Mouse (Mus musculus) liver, postnatal 0 days (tissue): ENCODE results near the gene Ltc4s. TPM values are rescaled to one million over a fixed set of nuclear protein-coding genes. Genes with fewer than 3 reads are reported as not detected.

Source experiments
- ATAC-seq: fragments of 200-750 bp; cut with Nextera tagmentation; 2 replicates; pipeline ENCODE4 v1.8.0; 2017; ENCODE audit warnings: mild to moderate bottlenecking, moderate library complexity
- DNase-seq: peaks from one replicate; pipeline ENCODE4 v3.0.0-alpha.2; 2016
- H3K27ac ChIP-seq: fragments of 300-500 bp; sonication (generic); 2 replicates; pipeline ENCODE4 v1.5.1; 2014; ENCODE audit warnings: antibody characterized with exemption, moderate library complexity, mild to moderate bottlenecking, low read depth
- H3K27me3 ChIP-seq: fragments of 300-500 bp; sonication (generic); 2 replicates; pipeline ENCODE4 v1.6.1; 2014; ENCODE audit warnings: low read length, control low read depth, mixed read lengths; ENCODE audit not compliant: insufficient read depth
- H3K36me3 ChIP-seq: fragments of 300-500 bp; sonication (generic); replicated peaks from 2 replicates; pipeline ENCODE4 v1.6.1; 2014; ENCODE audit warnings: mild to moderate bottlenecking, control low read depth, low read length, moderate library complexity, mixed read lengths; ENCODE audit not compliant: insufficient read depth
- H3K4me1 ChIP-seq: fragments of 300-500 bp; sonication (generic); 2 replicates; pipeline ENCODE4 v1.6.1; 2014; ENCODE audit warnings: antibody characterized with exemption, mild to moderate bottlenecking, control low read depth; ENCODE audit not compliant: insufficient read depth
- H3K4me2 ChIP-seq: fragments of 300-500 bp; sonication (generic); 2 replicates; pipeline ENCODE4 v1.6.1; 2014; ENCODE audit warnings: low read depth, mild to moderate bottlenecking, low read length, moderate library complexity, mixed read lengths
- H3K4me3 ChIP-seq: fragments of 300-500 bp; sonication (generic); 2 replicates; pipeline ENCODE4 v1.5.1; 2014; ENCODE audit warnings: low read depth, low read length
- H3K9ac ChIP-seq: fragments of 300-500 bp; sonication (generic); replicated peaks from 2 replicates; pipeline ENCODE4 v1.6.1; 2014; ENCODE audit warnings: mild to moderate bottlenecking, moderate library complexity
- H3K9me3 ChIP-seq: fragments of 300-500 bp; sonication (generic); 2 replicates; pipeline ENCODE4 v1.6.1; 2016; ENCODE audit warnings: mild to moderate bottlenecking, control low read depth, low read length, mixed read lengths
- CTCF ChIP-seq: sonication (generic); IDR thresholded peaks from 2 replicates; pipeline ENCODE4 v1.5.1; 2016; ENCODE audit warnings: antibody characterized with exemption, low read depth
- EP300 ChIP-seq: IDR thresholded peaks from 2 replicates; pipeline ENCODE4 v1.6.1; 2016; ENCODE audit warnings: antibody characterized with exemption, low read depth, mild to moderate bottlenecking
- WGBS: fragments of 180-500 bp; shearing (Covaris S2); extraction: QIAGEN DNeasy Blood & Tissue Kit; methylation state at CpG from one replicate; pipeline ENCODE4 v1.1.7; 2014; ENCODE audit not compliant: insufficient replicate concordance; 5-methylcytosine and 5-hydroxymethylcytosine counted together
- polyA plus RNA-seq: library from polyadenylated mRNA; unstranded; fragments of >200 nt; fragmentation: Nextera tagmentation; extraction: Ambion mirVana; gene quantifications from 2 replicates; pipeline ENCODE4 v1.2.1, GENCODE M21; 2015

Gene Ltc4s
- polyA plus RNA-seq, 1 experiment from 2014 or later = 0.68 TPM

GRCm38 (mm10) chr11:50243926-50244325, 5.5 kb upstream of the Ltc4s start:
- Histone ChIP-seq H3K27ac (no peak overlapping the region), H3K4me1 (0 out of 2 replicates have a peak, but pooled peaks cover 4% of the 10 kb centered on the region), H3K9me3 (no peaks in the 10 kb centered on the region), H3K9ac (no peak overlapping the region), H3K36me3 (no peaks in the 10 kb centered on the region), H3K4me3 (no peak overlapping the region), H3K27me3 (no peaks in the 10 kb centered on the region), H3K4me2 (no peak overlapping the region)
- 48% methylated on average over 6 of the region's 6 CpGs for WGBS
- DNase-seq (no peak), ATAC-seq (no peak)
- TF ChIP-seq CTCF (no peak), EP300 (no peak)

DNA sequence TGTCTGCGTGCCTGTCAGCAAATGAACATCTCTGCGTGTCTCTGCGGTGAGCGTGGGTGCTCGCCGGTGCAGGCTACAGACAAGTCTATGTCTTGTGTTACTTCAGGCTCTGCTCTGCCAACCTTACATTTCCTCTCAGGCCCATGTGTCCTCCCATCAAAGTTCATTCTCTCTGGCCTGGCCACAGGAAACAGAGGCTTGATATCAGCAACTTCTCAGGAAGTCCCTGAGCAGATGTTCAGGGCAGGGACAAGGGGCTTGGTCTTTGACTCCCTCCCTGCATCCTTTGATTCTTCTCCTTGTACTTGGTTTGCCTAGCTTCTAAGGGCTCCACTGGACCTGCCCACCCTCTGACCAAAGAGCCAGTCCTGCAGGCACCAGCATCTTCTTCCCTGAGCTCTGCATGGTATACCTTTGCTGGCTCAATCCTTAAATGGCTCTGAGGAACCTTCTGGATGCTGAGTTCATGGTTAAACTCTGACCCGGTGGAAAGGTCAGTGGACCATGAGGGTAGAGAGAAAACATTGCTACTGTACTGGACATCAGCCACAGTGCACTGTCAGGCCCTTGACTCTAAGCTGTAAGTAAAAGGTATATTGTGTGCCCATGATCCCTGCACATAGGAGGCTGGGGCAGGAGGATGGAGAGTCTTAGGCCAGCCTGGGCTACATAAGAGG, 2.0 kb upstream of the Ltc4s start:
- Histone ChIP-seq H3K9me3 (no peaks in the 10 kb centered on the region), H3K4me3 (no peak overlapping the region), H3K4me2 (no peak overlapping the region), H3K36me3 (peaks cover under 1% of the 10 kb centered on the region; the same call in 1 of the 2 replicates), H3K27ac (no peak overlapping the region), H3K9ac (no peak overlapping the region), H3K4me1 (peaks cover 27% of the 10 kb centered on the region), H3K27me3 (no peaks in the 10 kb centered on the region)
- 30% methylated on average over 7 of the region's 7 CpGs for WGBS
- ATAC-seq (no peak), DNase-seq (no peak)
- TF ChIP-seq CTCF (no peak), EP300 (no peak; the same call in 1 of the 2 replicates)

GRCm38 (mm10) chr11:50238821-50239791, 690 bp upstream of the Ltc4s start:
- no peak for ATAC-seq
- H3K4me2 ChIP-seq = no peak overlapping the region
- no peak for DNase-seq
- no peak overlapping the region for H3K27ac ChIP-seq
- no peak overlapping the region for H3K4me3 ChIP-seq
- H3K9ac ChIP-seq = no peak overlapping the region
- H3K36me3 ChIP-seq = peaks cover 13% of the 10 kb centered on the region
- WGBS = 69% methylated on average over 9 of the region's 9 CpGs
- no peaks in the 10 kb centered on the region for H3K27me3 ChIP-seq
- TF ChIP-seq EP300 = no peak
- no peak for TF ChIP-seq CTCF
- H3K9me3 ChIP-seq = no peaks in the 10 kb centered on the region
- H3K4me1 ChIP-seq = peaks cover 27% of the 10 kb centered on the region

- H3K4me2 ChIP-seq = peak overlapping the region; percentile 100
- no peak for TF ChIP-seq CTCF
- TF ChIP-seq EP300 = no peak
- DNase-seq = peak; percentile 61
- ATAC-seq = peak; percentile 61
- H3K27ac ChIP-seq = no peak overlapping the region
- WGBS = 3% methylated on average over 63 of the region's 66 CpGs
- H3K4me1 ChIP-seq = peaks cover 27% of the 10 kb centered on the region
- no peaks in the 10 kb centered on the region for H3K9me3 ChIP-seq
- H3K36me3 ChIP-seq = peaks cover 32% of the 10 kb centered on the region
- peak overlapping the region; percentile 66 for H3K9ac ChIP-seq
- peak overlapping the region; percentile 73 for H3K4me3 ChIP-seq
- H3K27me3 ChIP-seq = no peaks in the 10 kb centered on the region
Observed at GRCm38 (mm10) chr11:50236937-50237835, 1.2 kb downstream of the Ltc4s start.

- TF ChIP-seq CTCF (peak; percentile 67), EP300 (no peak)
- under 1% methylated on average over 25 of the region's 27 CpGs for WGBS
- H3K9ac ChIP-seq = peak overlapping the region; percentile 66
- H3K4me2 ChIP-seq = peak overlapping the region; percentile 100
- H3K27me3 ChIP-seq = no peaks in the 10 kb centered on the region
- peak overlapping the region; percentile 73 for H3K4me3 ChIP-seq
- H3K9me3 ChIP-seq = no peaks in the 10 kb centered on the region
- H3K4me1 ChIP-seq = peaks cover 27% of the 10 kb centered on the region
- no peak overlapping the region for H3K27ac ChIP-seq
- peaks cover 39% of the 10 kb centered on the region for H3K36me3 ChIP-seq
- ATAC-seq (peak; percentile 94), DNase-seq (peak; percentile 96)
Observed at GRCm38 (mm10) chr11:50236540-50236936, 1.9 kb downstream of the Ltc4s start.
